Mouse (Mus musculus): ENCODE results near the gene Rps13. TPM values are rescaled to one million over a fixed set of nuclear protein-coding genes. Genes with fewer than 3 reads are reported as not detected.
"Not testable (repeated sequence)": the region's sequence is repeated elsewhere in the genome, so short reads cannot be mapped to it uniquely, and the experiment has no call there.

The Rps13 gene
- 574 and 581 TPM in 2 replicates for polyA plus RNA-seq (2016; fragmentation: Nextera tagmentation; extraction: Ambion mirVana)

DNA sequence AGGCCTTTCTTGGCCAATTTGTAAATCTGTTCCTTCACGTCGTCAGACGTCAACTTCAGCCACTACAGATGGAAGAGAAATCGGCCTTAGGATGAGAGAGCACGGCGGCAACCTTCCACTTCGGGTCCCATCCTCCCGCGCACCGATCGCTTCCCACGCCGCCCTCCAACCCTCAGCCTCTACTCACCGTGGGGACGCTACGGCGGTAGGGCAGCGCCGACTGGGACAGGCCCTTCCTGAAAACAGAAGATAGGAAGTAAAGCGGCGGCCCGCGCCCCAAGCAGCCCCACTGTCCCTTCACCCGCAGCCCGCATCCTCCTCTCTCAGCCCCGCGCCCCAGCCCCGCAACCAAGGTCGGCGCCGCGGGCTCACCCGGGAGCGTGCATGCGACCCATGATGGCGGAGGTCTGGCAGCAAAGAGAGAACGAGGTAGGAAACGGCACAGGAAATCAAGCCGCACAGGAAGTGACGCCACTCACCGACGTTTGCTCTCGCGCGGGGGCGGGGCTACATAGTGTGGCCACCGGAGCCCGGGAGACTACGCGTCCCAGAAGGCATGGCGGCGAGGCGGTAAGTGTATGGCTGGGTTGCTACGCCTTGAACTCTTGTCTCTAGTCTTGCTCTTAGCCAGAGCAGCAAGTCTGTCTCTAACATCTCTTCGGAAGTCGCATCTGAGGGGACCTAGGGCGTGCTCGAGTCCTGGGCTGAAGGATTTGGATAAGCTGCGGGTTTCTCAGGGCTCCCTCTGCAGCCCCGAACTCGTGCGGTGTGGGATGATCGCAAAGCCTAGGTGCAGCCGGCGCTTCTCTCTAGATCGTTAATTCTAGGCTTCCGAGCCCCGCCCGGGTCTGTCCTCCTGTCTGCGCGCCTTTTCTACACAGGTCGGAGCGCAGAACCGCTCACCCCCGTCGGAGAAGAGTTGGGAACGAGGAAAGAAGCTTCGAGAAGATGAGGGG lies at the start of gene Rps13:
Gene Rps13, minus strand, starts transcription at position 483 of the 956 bp plus-strand sequence.
- peak within 1 kb of the TSS; percentile 78 for H3K4me2 ChIP-seq
- H3K36me3 ChIP-seq: peaks cover 36% of the 10 kb centered on the region
- peaks cover 12% of the 10 kb centered on the region for H3K4me1 ChIP-seq (replicated peaks)
- peak within 1 kb of the TSS; percentile 83 for H3K27ac ChIP-seq (ENCODE audit: poor library complexity, severe bottlenecking)
- peak within 1 kb of the TSS; percentile 97 for H3K9ac ChIP-seq
- under 1% methylated on average over 78 of the region's 78 CpGs for WGBS
- no peaks in the 10 kb centered on the region for H3K9me3 ChIP-seq (replicated peaks)
- H3K4me3 ChIP-seq: peak within 1 kb of the TSS; percentile 86
- H3K27me3 ChIP-seq (replicated peaks): no peaks in the 10 kb centered on the region
- peak; percentile 99 for ATAC-seq (ENCODE audit: insufficient number of reproducible peaks, low FRiP score)

GRCm38 (mm10) chr7:116379181-116379580 lies 45.2 kb upstream of the Rps13 start:
- not testable (repeated sequence) for H3K27ac ChIP-seq (ENCODE audit: poor library complexity, severe bottlenecking)
- 85% methylated on average over 6 of the region's 6 CpGs for WGBS

GRCm38 (mm10) chr7:116374284-116374683 lies 40.3 kb upstream of the Rps13 start:
- H3K27ac ChIP-seq (ENCODE audit: poor library complexity, severe bottlenecking): no peak overlapping the region
- H3K27me3 ChIP-seq (replicated peaks): no peaks in the 10 kb centered on the region
- no peak overlapping the region for H3K4me3 ChIP-seq
- H3K4me1 ChIP-seq (replicated peaks): 0 out of 2 replicates have a peak, but pooled peaks cover 4% of the 10 kb centered on the region
- H3K9ac ChIP-seq: no peak overlapping the region
- H3K9me3 ChIP-seq (replicated peaks): no peaks in the 10 kb centered on the region
- WGBS: 92% methylated on average over 1 of the region's 1 CpGs
- ATAC-seq (ENCODE audit: insufficient number of reproducible peaks, low FRiP score): no peak
- peaks cover 33% of the 10 kb centered on the region for H3K36me3 ChIP-seq
- H3K4me2 ChIP-seq: no peak overlapping the region

More at GRCm38 (mm10) chr7:116379181-116379580, 45.2 kb upstream of the Rps13 start:
- not testable (repeated sequence) for ATAC-seq (ENCODE audit: insufficient number of reproducible peaks, low FRiP score); H3K9me3 ChIP-seq (replicated peaks); H3K4me2 ChIP-seq; H3K4me3 ChIP-seq; H3K9ac ChIP-seq; H3K27me3 ChIP-seq (replicated peaks); H3K4me1 ChIP-seq (replicated peaks)
- H3K36me3 ChIP-seq: peaks cover 27% of the 10 kb centered on the region

GRCm38 (mm10) chr7:116336226-116336625 lies 2.2 kb upstream of the Rps13 start:
- H3K27me3 ChIP-seq (replicated peaks): no peaks in the 10 kb centered on the region
- no peak overlapping the region for H3K9ac ChIP-seq
- H3K4me2 ChIP-seq: no peak overlapping the region
- no peaks in the 10 kb centered on the region for H3K9me3 ChIP-seq (replicated peaks)
- H3K4me1 ChIP-seq (replicated peaks): peaks cover 12% of the 10 kb centered on the region
- WGBS: 76% methylated on average over 1 of the region's 1 CpGs
- no peak overlapping the region for H3K4me3 ChIP-seq
- ATAC-seq (ENCODE audit: insufficient number of reproducible peaks, low FRiP score): no peak
- peaks cover 30% of the 10 kb centered on the region for H3K36me3 ChIP-seq
- no peak overlapping the region for H3K27ac ChIP-seq (ENCODE audit: poor library complexity, severe bottlenecking)

DNA sequence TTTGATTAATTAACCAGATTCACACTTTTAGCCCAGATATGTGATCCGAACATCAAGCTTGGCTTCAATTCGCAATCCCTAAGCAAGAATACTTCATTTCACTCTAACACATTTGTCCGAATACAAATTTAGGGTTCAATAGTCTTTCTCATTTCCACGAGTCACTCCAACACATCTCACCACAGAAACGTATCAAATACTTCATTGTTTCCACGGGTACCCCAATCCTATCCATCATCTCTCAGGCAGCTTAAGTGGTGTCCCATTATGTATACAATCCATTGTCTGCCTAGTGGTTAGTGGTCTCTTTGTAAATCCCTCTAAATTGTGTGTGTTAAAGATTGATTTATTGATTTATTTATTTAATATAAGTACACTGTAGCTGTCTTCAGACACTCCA lies 1.1 kb upstream of the Rps13 start:
- H3K9ac ChIP-seq: no peak overlapping the region
- H3K4me3 ChIP-seq: no peak overlapping the region

GRCm38 (mm10) chr7:116334669-116335038 lies 659 bp upstream of the Rps13 start:
- WGBS: 16% methylated on average over 8 of the region's 8 CpGs
- peak overlapping the region; percentile 78 for H3K4me2 ChIP-seq

More for the DNA sequence above, 1.1 kb upstream of the Rps13 start:
- H3K27me3 ChIP-seq (replicated peaks): no peaks in the 10 kb centered on the region
- peaks cover 12% of the 10 kb centered on the region for H3K4me1 ChIP-seq (replicated peaks)
- no peak overlapping the region for H3K4me2 ChIP-seq
- H3K27ac ChIP-seq (ENCODE audit: poor library complexity, severe bottlenecking): no peak overlapping the region
- H3K36me3 ChIP-seq: peaks cover 34% of the 10 kb centered on the region
- H3K9me3 ChIP-seq (replicated peaks): no peaks in the 10 kb centered on the region
- 81% methylated on average over 6 of the region's 6 CpGs for WGBS
- no peak for ATAC-seq (ENCODE audit: insufficient number of reproducible peaks, low FRiP score)

GRCm38 (mm10) chr7:116331246-116331645 lies 2.7 kb downstream of the Rps13 start:
- no peak overlapping the region for H3K4me2 ChIP-seq
- H3K27ac ChIP-seq (ENCODE audit: poor library complexity, severe bottlenecking): no peak overlapping the region
- peaks cover 41% of the 10 kb centered on the region for H3K36me3 ChIP-seq
- H3K9me3 ChIP-seq (replicated peaks): no peaks in the 10 kb centered on the region
- no peak overlapping the region for H3K9ac ChIP-seq
- no peak overlapping the region for H3K4me3 ChIP-seq
- no peak for ATAC-seq (ENCODE audit: insufficient number of reproducible peaks, low FRiP score)
- H3K27me3 ChIP-seq (replicated peaks): no peaks in the 10 kb centered on the region
- peaks cover 12% of the 10 kb centered on the region for H3K4me1 ChIP-seq (replicated peaks)
- 94% methylated on average over 2 of the region's 2 CpGs for WGBS

More at GRCm38 (mm10) chr7:116334669-116335038, 659 bp upstream of the Rps13 start:
- Histone ChIP-seq H3K9me3 (replicated peaks) (no peaks in the 10 kb centered on the region), H3K9ac (peak overlapping the region; percentile 97), H3K27me3 (replicated peaks) (no peaks in the 10 kb centered on the region), H3K4me1 (replicated peaks) (peaks cover 12% of the 10 kb centered on the region), H3K4me3 (peak overlapping the region; percentile 86), H3K36me3 (peaks cover 35% of the 10 kb centered on the region), H3K27ac (ENCODE audit: poor library complexity, severe bottlenecking) (no peak overlapping the region)
- no peak for ATAC-seq (ENCODE audit: insufficient number of reproducible peaks, low FRiP score)

- Histone ChIP-seq H3K36me3 (peaks cover 41% of the 10 kb centered on the region), H3K9ac (no peak overlapping the region), H3K27ac (ENCODE audit: poor library complexity, severe bottlenecking) (no peak overlapping the region), H3K9me3 (replicated peaks) (no peaks in the 10 kb centered on the region), H3K4me1 (replicated peaks) (peaks cover 12% of the 10 kb centered on the region), H3K4me2 (no peak overlapping the region), H3K4me3 (no peak overlapping the region), H3K27me3 (replicated peaks) (no peaks in the 10 kb centered on the region)
- no peak for ATAC-seq (ENCODE audit: insufficient number of reproducible peaks, low FRiP score)
- 89% methylated on average over 4 of the region's 4 CpGs for WGBS
Observed at GRCm38 (mm10) chr7:116329858-116330257, 4.1 kb downstream of the Rps13 start.

DNA sequence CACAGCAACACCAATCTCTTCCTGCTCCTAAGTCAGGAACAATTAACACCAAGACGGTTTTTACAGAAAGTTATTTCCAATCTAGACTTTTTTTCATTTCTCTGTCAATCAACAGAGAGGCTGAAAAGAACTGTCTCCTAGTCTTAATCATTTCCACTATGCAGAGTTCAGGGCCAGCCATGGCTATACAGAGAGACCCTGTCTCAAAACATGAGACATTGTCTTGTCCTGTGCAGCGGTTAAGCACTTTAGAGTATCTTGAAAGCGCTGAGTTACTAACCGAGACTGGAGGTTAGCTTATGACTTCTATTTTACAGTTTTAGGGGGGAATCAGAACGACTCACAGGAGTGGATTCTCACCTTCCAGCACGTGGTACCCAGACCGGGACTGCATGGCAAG lies 5.2 kb downstream of the Rps13 start:
- Histone ChIP-seq H3K36me3 (peaks cover 41% of the 10 kb centered on the region), H3K9ac (no peak overlapping the region), H3K27ac (ENCODE audit: poor library complexity, severe bottlenecking) (no peak overlapping the region), H3K4me2 (no peak overlapping the region), H3K4me3 (no peak overlapping the region), H3K9me3 (replicated peaks) (no peaks in the 10 kb centered on the region), H3K4me1 (replicated peaks) (peaks cover 7% of the 10 kb centered on the region), H3K27me3 (replicated peaks) (no peaks in the 10 kb centered on the region)
- WGBS: 72% methylated on average over 7 of the region's 7 CpGs
- ATAC-seq (ENCODE audit: insufficient number of reproducible peaks, low FRiP score): no peak

GRCm38 (mm10) chr7:116327901-116328300 lies 6.1 kb downstream of the Rps13 start:
- no peak for ATAC-seq (ENCODE audit: insufficient number of reproducible peaks, low FRiP score)
- Histone ChIP-seq H3K9me3 (replicated peaks) (no peaks in the 10 kb centered on the region), H3K4me3 (no peak overlapping the region), H3K27ac (ENCODE audit: poor library complexity, severe bottlenecking) (no peak overlapping the region), H3K27me3 (replicated peaks) (no peaks in the 10 kb centered on the region), H3K4me2 (no peak overlapping the region), H3K4me1 (replicated peaks) (peaks cover 5% of the 10 kb centered on the region), H3K9ac (no peak overlapping the region), H3K36me3 (peaks cover 40% of the 10 kb centered on the region)
- 61% methylated on average over 5 of the region's 5 CpGs for WGBS

- no peak overlapping the region for H3K4me3 ChIP-seq
- WGBS: 32% methylated on average over 10 of the region's 10 CpGs
- H3K27me3 ChIP-seq (replicated peaks): no peaks in the 10 kb centered on the region
- H3K4me1 ChIP-seq (replicated peaks): no peaks in the 10 kb centered on the region
- H3K27ac ChIP-seq (ENCODE audit: poor library complexity, severe bottlenecking): no peak overlapping the region
- H3K9ac ChIP-seq: no peak overlapping the region; the same call in 1 of the 2 replicates
- H3K36me3 ChIP-seq: 0 out of 2 replicates have a peak, but pooled peaks cover under 1% of the 10 kb centered on the region
- 0 out of 2 replicates have a peak, but pooled peaks have one; percentile 51 for ATAC-seq (ENCODE audit: insufficient number of reproducible peaks, low FRiP score)
- H3K4me2 ChIP-seq: peak overlapping the region; percentile 15; the same call in 1 of the 2 replicates
- no peaks in the 10 kb centered on the region for H3K9me3 ChIP-seq (replicated peaks)
Observed at GRCm38 (mm10) chr7:116323331-116323964, 10.5 kb downstream of the Rps13 start.

All from heart, embryonic 12.5 days (tissue).